Mouse (Mus musculus) liver, adult 2 months (tissue): ENCODE data around the gene Esrrb. TPM values are rescaled to one million over a fixed set of nuclear protein-coding genes. Genes with fewer than 3 reads are reported as not detected.

ENCODE experiments used
- DNase-seq: peaks from one replicate; pipeline ENCODE4 v3.0.0-alpha.2; 2011; ENCODE audit warnings: low read depth, low spot score; ENCODE audit errors: extremely low read depth
- H3K27ac ChIP-seq: fragments of 200-500 bp; replicated peaks from 2 replicates; pipeline ENCODE4 v1.5.1; 2012; ENCODE audit warnings: low read depth, mild to moderate bottlenecking, control low read depth, inconsistent platforms, low read length; ENCODE audit not compliant: insufficient read depth
- H3K27me3 ChIP-seq: fragments of 200-500 bp; 2 replicates; pipeline ENCODE4 v1.6.1; 2012; ENCODE audit warnings: mild to moderate bottlenecking, moderate library complexity, low read length, inconsistent platforms; ENCODE audit not compliant: control insufficient read depth, insufficient read depth
- H3K36me3 ChIP-seq: fragments of 200-500 bp; 2 replicates; pipeline ENCODE4 v1.6.1; 2012; ENCODE audit warnings: low read length, inconsistent platforms; ENCODE audit not compliant: control insufficient read depth, insufficient read depth
- H3K4me1 ChIP-seq: fragments of 200-500 bp; 2 replicates; pipeline ENCODE4 v1.6.1; 2011; ENCODE audit warnings: low read length; ENCODE audit not compliant: control insufficient read depth, insufficient read depth
- H3K4me3 ChIP-seq: fragments of 200-500 bp; 2 replicates; pipeline ENCODE4 v1.5.1; 2011; ENCODE audit warnings: low read depth, mild to moderate bottlenecking, control low read depth, low read length, moderate library complexity; ENCODE audit not compliant: insufficient read depth
- H3K79me2 ChIP-seq: fragments of 200-500 bp; 2 replicates; pipeline ENCODE4 v1.6.1; 2012; ENCODE audit warnings: inconsistent platforms, mild to moderate bottlenecking, low read length, moderate library complexity; ENCODE audit not compliant: control insufficient read depth, insufficient read depth
- H3K9ac ChIP-seq: fragments of 200-500 bp; 2 replicates; pipeline ENCODE4 v1.6.1; 2012; ENCODE audit warnings: low read depth, mild to moderate bottlenecking, control low read depth, inconsistent platforms, low read length
- CTCF ChIP-seq: fragments of 200-500 bp; IDR thresholded peaks from 2 replicates; pipeline ENCODE4 v1.5.1; 2011; ENCODE audit warnings: low read depth, low read length, control low read depth
- POLR2A ChIP-seq: fragments of 200-500 bp; IDR thresholded peaks from 2 replicates; pipeline ENCODE4 v1.6.1; 2011; ENCODE audit warnings: low read length, control low read depth; ENCODE audit not compliant: insufficient read depth; ENCODE audit errors: extremely low read depth
- WGBS: fragments of 180-500 bp; shearing (Covaris S2); methylation state at CpG from one replicate; pipeline ENCODE4 v1.1.7; 2018; 5-methylcytosine and 5-hydroxymethylcytosine counted together
- polyA plus RNA-seq: library from polyadenylated mRNA; depleted of rRNA; stranded (reverse); fragments of >200 nt; gene quantifications from 2 replicates; pipeline ENCODE4 v1.2.3, GENCODE M21; 2012
- total RNA-seq: library from RNA; depleted of rRNA; stranded (reverse); fragments of >200 nt; gene quantifications from 2 replicates; pipeline ENCODE4 v1.2.3, GENCODE M21; 2014

The Esrrb gene
- total and polyA plus RNA-seq, 2 experiments = 0.33 to 0.37 TPM

DNA sequence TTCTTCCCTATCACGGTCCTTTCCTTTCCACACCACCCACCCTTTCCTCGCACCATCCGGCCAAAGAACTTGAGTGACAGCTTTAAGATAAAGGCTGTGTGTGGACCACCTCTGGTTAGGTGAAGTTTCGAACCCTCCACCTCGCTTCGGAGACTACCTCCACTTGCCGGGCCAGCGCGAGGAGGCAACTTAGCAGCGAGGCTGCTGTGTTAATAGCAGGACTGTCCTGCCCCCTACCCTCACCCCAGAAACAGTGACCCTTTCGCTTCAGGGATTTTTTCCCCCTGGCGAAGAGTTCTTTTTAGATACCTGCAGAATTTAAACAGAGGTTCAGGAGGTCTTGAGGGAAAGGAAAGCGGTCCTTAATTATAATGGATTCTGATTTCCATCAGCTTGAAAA is 62.2 kb downstream of the Esrrb start:
- DNase-seq = no peak
- WGBS = 15% methylated on average over 13 of the region's 13 CpGs
- Histone ChIP-seq H3K27me3 (peaks cover 11% of the 10 kb centered on the region), H3K36me3 (no peaks in the 10 kb centered on the region), H3K9ac (no peak overlapping the region), H3K4me1 (peaks cover 5% of the 10 kb centered on the region), H3K79me2 (no peaks in the 10 kb centered on the region), H3K27ac (no peak overlapping the region), H3K4me3 (no peak overlapping the region)
- no peak for TF ChIP-seq POLR2A
- no peak for TF ChIP-seq CTCF

DNA sequence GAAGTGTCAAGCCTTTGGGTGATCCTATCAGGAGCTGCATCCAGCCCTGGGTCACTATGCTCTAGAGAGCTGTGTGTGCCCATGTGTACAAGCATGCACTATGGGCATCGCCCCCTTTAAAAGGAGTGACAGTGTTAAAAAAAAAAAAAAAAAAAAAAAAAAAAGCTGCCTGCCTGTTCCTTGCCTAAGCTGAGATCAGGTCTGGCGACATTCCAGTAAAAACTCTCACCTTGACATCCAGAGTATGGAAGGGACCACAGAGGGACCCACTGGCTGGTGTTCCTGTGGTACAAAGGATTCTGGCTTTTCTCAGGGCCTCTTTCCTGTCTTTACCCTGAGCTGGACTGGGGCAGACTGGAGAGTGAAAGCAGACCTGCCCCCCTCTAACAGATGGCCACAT is 66.7 kb downstream of the Esrrb start:
- Histone ChIP-seq H3K27me3 (peaks cover 6% of the 10 kb centered on the region), H3K27ac (no peak overlapping the region), H3K4me3 (no peak overlapping the region), H3K79me2 (no peaks in the 10 kb centered on the region), H3K4me1 (0 out of 2 replicates have a peak, but pooled peaks cover under 1% of the 10 kb centered on the region), H3K36me3 (no peaks in the 10 kb centered on the region), H3K9ac (no peak overlapping the region)
- TF ChIP-seq POLR2A (no peak), CTCF (no peak)
- no peak for DNase-seq
- 39% methylated on average over 2 of the region's 2 CpGs for WGBS

DNA sequence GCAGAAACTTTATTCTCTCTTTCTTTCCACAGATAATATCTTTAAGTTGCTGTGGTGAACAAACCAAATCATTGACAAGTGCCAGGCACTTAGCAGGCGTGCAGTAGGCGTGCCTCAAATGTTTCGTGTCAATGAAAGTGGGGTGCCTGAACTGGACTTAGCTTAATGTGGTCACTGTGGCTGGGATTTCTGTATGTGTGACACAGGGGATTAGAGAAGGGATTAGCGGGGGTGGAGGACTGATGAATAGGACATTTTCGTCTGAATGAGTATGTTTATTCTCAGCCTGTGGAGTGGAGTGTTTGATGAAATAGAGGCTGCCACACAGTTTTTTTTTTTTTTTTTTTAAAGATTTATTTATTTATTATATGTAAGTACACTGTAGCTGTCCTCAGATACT is 70.8 kb downstream of the Esrrb start:
- Histone ChIP-seq H3K4me3 (no peak overlapping the region), H3K36me3 (no peaks in the 10 kb centered on the region), H3K27me3 (no peaks in the 10 kb centered on the region), H3K4me1 (no peaks in the 10 kb centered on the region), H3K79me2 (no peaks in the 10 kb centered on the region), H3K27ac (no peak overlapping the region), H3K9ac (no peak overlapping the region)
- DNase-seq = no peak
- WGBS = 79% methylated on average over 5 of the region's 5 CpGs
- TF ChIP-seq CTCF = no peak
- no peak for TF ChIP-seq POLR2A

DNA sequence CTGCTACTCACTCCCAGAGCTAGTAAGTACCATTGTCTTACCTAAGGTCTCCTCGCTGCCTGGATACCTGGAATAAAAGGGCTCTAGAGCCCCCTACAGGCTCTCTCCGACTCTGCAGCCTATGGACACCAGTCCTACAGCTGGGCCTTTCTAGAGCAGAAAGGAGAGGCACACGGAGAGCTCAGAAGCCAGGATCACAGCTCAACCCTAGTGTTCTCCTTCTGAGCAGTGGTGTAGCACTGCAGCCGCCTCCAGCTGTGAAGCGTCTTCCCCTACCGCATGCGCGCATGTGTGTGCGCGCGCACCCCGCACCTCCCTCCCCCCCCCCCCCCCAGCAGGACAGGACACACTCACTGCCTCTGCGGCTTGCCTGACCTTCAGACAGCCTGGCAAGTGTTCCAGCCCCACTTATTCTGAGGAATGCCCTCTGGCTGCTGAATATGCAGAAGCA is 72.5 kb downstream of the Esrrb start:
- Histone ChIP-seq H3K4me3 (no peak overlapping the region), H3K27ac (no peak overlapping the region), H3K9ac (no peak overlapping the region), H3K4me1 (no peaks in the 10 kb centered on the region), H3K27me3 (no peaks in the 10 kb centered on the region), H3K79me2 (no peaks in the 10 kb centered on the region), H3K36me3 (no peaks in the 10 kb centered on the region)
- TF ChIP-seq POLR2A (no peak), CTCF (peak; percentile 72)
- 6% methylated on average over 13 of the region's 13 CpGs for WGBS
- peak; percentile 47 for DNase-seq

DNA sequence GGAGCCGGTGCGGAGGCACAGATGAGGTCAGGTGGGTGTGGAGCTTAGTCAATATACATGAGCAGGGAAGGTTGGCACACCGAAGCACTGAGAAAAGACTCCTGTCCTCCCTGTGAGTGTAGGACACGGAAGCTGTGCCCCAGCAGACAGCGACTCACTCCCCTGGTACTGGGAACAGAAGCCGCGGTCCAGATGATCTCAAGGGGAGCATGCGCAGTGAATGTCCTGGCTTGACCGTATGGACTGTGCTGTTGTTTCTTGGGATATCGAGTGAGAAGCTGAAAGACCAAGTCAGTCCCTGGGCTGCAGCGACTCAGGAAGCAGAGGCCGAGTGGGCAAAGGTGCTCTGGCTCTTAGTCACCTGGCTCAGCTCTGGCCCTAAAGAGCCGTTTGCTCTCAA is 74.7 kb downstream of the Esrrb start:
- H3K4me3 ChIP-seq = no peak overlapping the region
- H3K4me1 ChIP-seq = no peaks in the 10 kb centered on the region
- no peak for DNase-seq
- no peaks in the 10 kb centered on the region for H3K79me2 ChIP-seq
- WGBS = 86% methylated on average over 13 of the region's 13 CpGs
- no peaks in the 10 kb centered on the region for H3K36me3 ChIP-seq
- H3K27me3 ChIP-seq = no peaks in the 10 kb centered on the region
- no peak overlapping the region for H3K9ac ChIP-seq
- no peak overlapping the region for H3K27ac ChIP-seq
- TF ChIP-seq POLR2A (no peak), CTCF (no peak)

DNA sequence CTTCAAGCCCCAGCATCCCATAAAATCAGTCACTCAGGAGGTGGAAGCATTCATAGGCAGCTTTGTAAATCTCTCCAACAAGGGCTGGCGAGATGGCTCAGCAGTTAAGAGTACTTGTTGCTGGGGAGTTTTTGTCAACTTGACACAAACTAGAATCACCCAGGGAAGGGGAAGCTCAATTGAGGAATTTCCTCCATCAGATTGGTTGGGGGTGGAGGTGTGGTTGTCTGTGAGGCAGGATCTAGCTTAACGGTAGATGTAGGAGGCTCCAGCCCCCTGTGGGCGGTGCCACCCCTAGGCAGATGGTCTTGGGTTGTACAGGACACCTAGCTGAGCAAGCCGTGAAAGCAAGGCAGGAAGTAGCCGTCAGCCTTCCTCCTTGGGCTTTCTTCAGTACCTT is 89.9 kb downstream of the Esrrb start:
- no peak for DNase-seq
- no peak overlapping the region for H3K9ac ChIP-seq
- no peaks in the 10 kb centered on the region for H3K36me3 ChIP-seq
- no peak overlapping the region for H3K27ac ChIP-seq
- TF ChIP-seq POLR2A (no peak), CTCF (no peak)
- no peaks in the 10 kb centered on the region for H3K4me1 ChIP-seq
- H3K27me3 ChIP-seq = no peaks in the 10 kb centered on the region
- no peak overlapping the region for H3K4me3 ChIP-seq
- 84% methylated on average over 5 of the region's 5 CpGs for WGBS
- H3K79me2 ChIP-seq = no peaks in the 10 kb centered on the region
